Mouse (Mus musculus) spleen, adult 2 months (tissue): ENCODE results near the gene Gfod1. TPM values are rescaled to one million over a fixed set of nuclear protein-coding genes. Genes with fewer than 3 reads are reported as not detected.

Experiments
- DNase-seq, 2 experiments: peaks; one replicate each; pipeline versions ENCODE4 v3.0.0 to v3.0.0-alpha.2; 2012 to 2021; ENCODE audit warnings: low spot score in 2 of 2, low read depth in 1 of 2
- H3K27ac ChIP-seq: fragments of 200-500 bp; 2 replicates; pipeline ENCODE4 v1.5.1; 2012; ENCODE audit warnings: low read length, inconsistent platforms; ENCODE audit not compliant: insufficient read depth
- H3K27me3 ChIP-seq: fragments of 200-500 bp; 2 replicates; pipeline ENCODE4 v1.6.1; 2012; ENCODE audit warnings: mild to moderate bottlenecking, moderate library complexity, low read length, inconsistent platforms; ENCODE audit not compliant: control insufficient read depth, insufficient read depth
- H3K36me3 ChIP-seq: fragments of 200-500 bp; 2 replicates; pipeline ENCODE4 v1.6.1; 2012; ENCODE audit warnings: mild to moderate bottlenecking, low read length, inconsistent platforms; ENCODE audit not compliant: control insufficient read depth, insufficient read depth
- H3K4me1 ChIP-seq: fragments of 200-500 bp; 2 replicates; pipeline ENCODE4 v1.6.1; 2011; ENCODE audit warnings: inconsistent platforms; ENCODE audit not compliant: control insufficient read depth, insufficient read depth, insufficient read length
- H3K4me3 ChIP-seq: fragments of 200-500 bp; 2 replicates; pipeline ENCODE4 v1.5.1; 2011; ENCODE audit warnings: mild to moderate bottlenecking, inconsistent platforms; ENCODE audit not compliant: insufficient read depth, insufficient read length; ENCODE audit errors: extremely low read depth
- CTCF ChIP-seq: fragments of 200-500 bp; IDR thresholded peaks from 2 replicates; pipeline ENCODE4 v1.5.1; 2011; ENCODE audit warnings: mild to moderate bottlenecking, inconsistent platforms; ENCODE audit not compliant: insufficient read depth, insufficient read length, insufficient replicate concordance; ENCODE audit errors: extremely low read depth
- POLR2A ChIP-seq: fragments of 200-500 bp; IDR thresholded peaks from 2 replicates; pipeline ENCODE4 v1.6.1; 2011; ENCODE audit warnings: low read depth, low read length, inconsistent platforms
- WGBS: fragments of 180-500 bp; shearing (Covaris S2); methylation state at CpG from one replicate; pipeline ENCODE4 v1.1.7; 2018; 5-methylcytosine and 5-hydroxymethylcytosine counted together
- polyA plus RNA-seq: library from polyadenylated mRNA; depleted of rRNA; stranded (reverse); fragments of >200 nt; gene quantifications from 2 replicates; pipeline ENCODE4 v1.2.3, GENCODE M21; 2012

Gfod1 gene
- polyA plus RNA-seq, 1 experiment = 2.8 TPM

GRCm38 (mm10) chr13:43200473-43200872 lies 103.5 kb downstream of the Gfod1 start:
- Histone ChIP-seq H3K4me1 (no peaks in the 10 kb centered on the region), H3K27me3 (no peaks in the 10 kb centered on the region), H3K36me3 (no peaks in the 10 kb centered on the region), H3K4me3 (no peak overlapping the region), H3K27ac (no peak overlapping the region)
- WGBS = 93% methylated on average over 22 of the region's 22 CpGs
- no peak for DNase-seq
- no peak for TF ChIP-seq CTCF
- TF ChIP-seq POLR2A = no peak

DNA sequence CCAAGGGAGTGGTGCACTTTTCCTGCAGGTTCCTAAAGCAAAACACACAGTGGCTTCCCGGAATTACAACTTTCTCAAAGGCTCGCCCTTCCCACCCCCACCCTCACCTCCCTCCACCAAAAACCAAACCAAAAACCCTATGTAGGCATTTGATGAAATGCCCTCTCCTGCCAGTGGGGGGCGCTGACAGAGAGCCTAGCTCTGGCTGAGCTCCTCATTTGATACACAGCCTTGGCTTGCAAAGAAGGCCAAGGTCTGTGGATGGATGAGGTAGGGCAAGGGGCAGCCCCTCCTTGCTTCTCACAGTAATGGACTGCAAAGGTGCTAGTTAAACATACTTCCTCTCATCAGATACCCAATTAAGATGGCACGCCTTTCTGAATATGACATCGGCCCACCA lies 104.2 kb downstream of the Gfod1 start:
- H3K4me3 ChIP-seq = no peak overlapping the region
- H3K27ac ChIP-seq = no peak overlapping the region
- H3K36me3 ChIP-seq = no peaks in the 10 kb centered on the region
- DNase-seq = peak in 1 of 2 experiments; percentile 61
- H3K4me1 ChIP-seq = no peaks in the 10 kb centered on the region
- 65% methylated on average over 5 of the region's 5 CpGs for whole genome bisulfite sequencing
- TF ChIP-seq POLR2A (no peak), CTCF (peak; percentile 75; the same call in 1 of the 2 replicates)
- no peaks in the 10 kb centered on the region for H3K27me3 ChIP-seq

- no peak overlapping the region for H3K27ac ChIP-seq
- DNase-seq = no peak
- WGBS = 78% methylated on average over 7 of the region's 7 CpGs
- H3K4me1 ChIP-seq = no peaks in the 10 kb centered on the region
- no peaks in the 10 kb centered on the region for H3K27me3 ChIP-seq
- no peak for TF ChIP-seq POLR2A
- TF ChIP-seq CTCF = no peak
- no peak overlapping the region for H3K4me3 ChIP-seq
- no peaks in the 10 kb centered on the region for H3K36me3 ChIP-seq
Observed at GRCm38 (mm10) chr13:43199282-43199681, 104.7 kb downstream of the Gfod1 start.

- 80% methylated on average over 6 of the region's 6 CpGs for whole genome bisulfite sequencing
- DNase-seq = no peak
- TF ChIP-seq POLR2A (no peak), CTCF (no peak)
- Histone ChIP-seq H3K27me3 (no peaks in the 10 kb centered on the region), H3K4me1 (no peaks in the 10 kb centered on the region), H3K36me3 (no peaks in the 10 kb centered on the region), H3K27ac (no peak overlapping the region), H3K4me3 (no peak overlapping the region)
Observed at GRCm38 (mm10) chr13:43197187-43197586, 106.8 kb downstream of the Gfod1 start.

GRCm38 (mm10) chr13:43196000-43196399 lies 108.0 kb downstream of the Gfod1 start:
- WGBS = 59% methylated on average over 7 of the region's 7 CpGs
- no peak overlapping the region for H3K27ac ChIP-seq
- no peaks in the 10 kb centered on the region for H3K27me3 ChIP-seq
- no peaks in the 10 kb centered on the region for H3K36me3 ChIP-seq
- TF ChIP-seq CTCF = no peak
- TF ChIP-seq POLR2A = no peak
- 0 out of 2 replicates have a peak, but pooled peaks cover 4% of the 10 kb centered on the region for H3K4me1 ChIP-seq
- no peak for DNase-seq
- no peak overlapping the region for H3K4me3 ChIP-seq

DNA sequence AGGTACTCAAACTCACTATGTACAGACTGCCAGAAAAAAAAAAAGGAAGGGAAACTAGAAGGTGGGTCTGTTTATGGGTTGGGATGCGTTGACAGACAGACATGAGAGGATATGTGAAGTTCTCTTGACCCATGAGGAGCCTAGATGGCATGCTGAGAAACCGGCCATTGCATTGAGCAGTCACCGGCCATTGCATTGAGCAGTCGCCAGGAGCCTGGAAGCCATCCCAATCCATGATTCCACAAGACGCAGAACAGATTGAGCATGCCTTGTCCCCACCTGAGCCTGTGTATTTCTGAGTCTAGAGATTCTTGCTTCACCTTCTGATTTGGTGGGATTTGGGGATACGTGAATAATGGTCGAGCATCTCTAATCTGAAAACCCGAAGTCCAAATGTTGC lies 110.0 kb downstream of the Gfod1 start:
- DNase-seq = no peak
- no peak for TF ChIP-seq CTCF
- TF ChIP-seq POLR2A = no peak
- Histone ChIP-seq H3K4me3 (no peak overlapping the region), H3K36me3 (no peaks in the 10 kb centered on the region), H3K27ac (no peak overlapping the region), H3K4me1 (0 out of 2 replicates have a peak, but pooled peaks cover 4% of the 10 kb centered on the region), H3K27me3 (no peaks in the 10 kb centered on the region)
- WGBS = 86% methylated on average over 8 of the region's 8 CpGs

DNA sequence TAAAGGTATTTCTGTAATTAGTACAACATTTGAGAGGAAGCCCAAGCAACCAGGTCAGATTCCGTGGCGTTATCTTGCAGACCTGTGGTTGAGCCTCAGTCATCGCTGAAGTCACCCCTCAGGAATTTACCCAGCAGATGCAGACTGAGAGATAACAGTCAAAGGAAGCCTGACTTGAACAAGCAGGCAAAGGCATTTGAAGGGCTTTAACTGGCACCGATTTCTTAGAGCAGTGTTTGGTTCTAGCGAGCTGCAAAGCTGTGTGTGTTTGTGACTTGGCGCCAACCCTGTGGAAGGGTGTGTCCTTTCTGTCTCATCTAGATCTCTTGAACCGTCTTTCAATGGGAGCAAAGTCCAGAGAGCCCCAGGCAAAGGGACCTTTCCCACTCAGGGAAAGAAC lies 110.7 kb downstream of the Gfod1 start:
- no peak overlapping the region for H3K4me3 ChIP-seq
- no peak for DNase-seq
- H3K27ac ChIP-seq = no peak overlapping the region
- no peaks in the 10 kb centered on the region for H3K36me3 ChIP-seq
- WGBS = 18% methylated on average over 7 of the region's 7 CpGs
- H3K4me1 ChIP-seq = 0 out of 2 replicates have a peak, but pooled peaks cover 4% of the 10 kb centered on the region
- TF ChIP-seq CTCF (no peak), POLR2A (no peak)
- no peaks in the 10 kb centered on the region for H3K27me3 ChIP-seq
